Mouse (Mus musculus) forebrain, embryonic 11.5 days (tissue): ENCODE results near the gene Boll. TPM values are rescaled to one million over a fixed set of nuclear protein-coding genes. Genes with fewer than 3 reads are reported as not detected.

Experiments used
- ATAC-seq: fragments of 200-750 bp; cut with Nextera tagmentation; replicated peaks from 2 replicates; pipeline ENCODE4 v1.8.0; 2017; ENCODE audit warnings: moderate TSS enrichment; ENCODE audit not compliant: low FRiP score
- DNase-seq: peaks from one replicate; pipeline ENCODE4 v3.0.0-alpha.2; 2017; ENCODE audit warnings: low spot score
- H3K27ac ChIP-seq: fragments of 300-500 bp; sonication (generic); 2 replicates; pipeline ENCODE4 v1.5.1; 2014; ENCODE audit warnings: low read depth, low read length
- H3K27me3 ChIP-seq: fragments of 300-500 bp; sonication (generic); 2 replicates; pipeline ENCODE4 v1.6.1; 2014; ENCODE audit warnings: mild to moderate bottlenecking, low read length, mixed read lengths; ENCODE audit not compliant: control insufficient read depth, insufficient read depth
- H3K36me3 ChIP-seq: fragments of 300-500 bp; sonication (generic); 2 replicates; pipeline ENCODE4 v1.6.1; 2014; ENCODE audit warnings: mild to moderate bottlenecking, low read length, moderate library complexity, mixed read lengths; ENCODE audit not compliant: control insufficient read depth, insufficient read depth
- H3K4me1 ChIP-seq: fragments of 300-500 bp; sonication (generic); replicated peaks from 2 replicates; pipeline ENCODE4 v1.6.1; 2014; ENCODE audit warnings: low read length, mixed read lengths; ENCODE audit not compliant: control insufficient read depth, insufficient read depth
- H3K4me2 ChIP-seq: fragments of 300-500 bp; sonication (generic); 2 replicates; pipeline ENCODE4 v1.6.1; 2014; ENCODE audit warnings: low read depth, mild to moderate bottlenecking, low read length, moderate library complexity, mixed read lengths; ENCODE audit not compliant: severe bottlenecking
- H3K4me3 ChIP-seq: fragments of 300-500 bp; sonication (generic); 2 replicates; pipeline ENCODE4 v1.5.1; 2014; ENCODE audit warnings: low read depth, low read length
- H3K9ac ChIP-seq: fragments of 300-500 bp; sonication (generic); 2 replicates; pipeline ENCODE4 v1.6.1; 2014; ENCODE audit warnings: low read length
- H3K9me3 ChIP-seq: fragments of 300-500 bp; sonication (generic); 2 replicates; pipeline ENCODE4 v1.6.1; 2016; ENCODE audit warnings: low read length, mixed read lengths; ENCODE audit not compliant: control insufficient read depth
- WGBS: fragments of 180-500 bp; shearing (Covaris S2); extraction: QIAGEN DNeasy Blood & Tissue Kit; methylation state at CpG from one replicate; pipeline ENCODE4 v1.1.7; 2014; 5-methylcytosine and 5-hydroxymethylcytosine counted together
- polyA plus RNA-seq: library from polyadenylated mRNA; unstranded; fragments of >200 nt; fragmentation: Nextera tagmentation; extraction: Ambion mirVana; gene quantifications from 2 replicates; pipeline ENCODE4 v1.2.1, GENCODE M21; 2014

The Boll gene
- polyA plus RNA-seq, 1 experiment from 2014 or later = 0.29 TPM

DNA sequence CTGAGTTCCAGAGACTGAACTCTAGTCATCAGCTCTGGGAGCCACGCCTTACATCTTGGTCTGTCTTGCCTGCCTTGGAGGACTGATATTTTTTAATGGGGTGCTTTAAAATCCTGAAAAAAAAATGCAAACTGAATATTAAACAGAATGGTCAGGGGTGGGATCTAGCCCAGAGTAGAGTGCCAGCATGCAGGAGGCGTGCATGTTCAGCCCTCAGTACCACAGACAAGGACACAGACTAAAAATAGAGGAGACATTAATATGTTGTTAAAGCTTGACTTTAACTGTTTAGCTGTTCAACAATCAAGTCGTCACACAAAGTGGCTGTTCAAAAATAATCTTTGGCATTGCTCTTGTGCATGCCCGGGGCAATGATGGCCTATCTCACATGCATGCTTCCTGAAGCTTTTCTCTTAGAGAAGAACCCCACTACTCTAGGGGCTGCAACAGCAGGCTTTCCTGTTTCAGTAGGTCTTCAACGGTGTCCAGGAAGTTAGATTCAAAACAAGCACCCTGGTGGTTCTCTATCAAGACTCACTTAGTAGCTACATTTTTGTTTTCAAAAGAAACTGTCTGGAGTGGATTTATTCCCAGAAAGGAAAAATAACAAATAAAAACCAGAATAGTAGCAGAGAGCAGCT lies 154.6 kb downstream of the Boll start:
- no peak overlapping the region for H3K9ac ChIP-seq
- no peaks in the 10 kb centered on the region for H3K36me3 ChIP-seq
- 81% methylated on average over 5 of the region's 5 CpGs for WGBS
- no peak overlapping the region for H3K4me2 ChIP-seq
- no peak overlapping the region for H3K27ac ChIP-seq
- ATAC-seq (no peak), DNase-seq (no peak)
- H3K4me1 ChIP-seq = peaks cover 3% of the 10 kb centered on the region; the same call in 1 of the 2 replicates
- H3K4me3 ChIP-seq = no peak overlapping the region
- H3K9me3 ChIP-seq = no peaks in the 10 kb centered on the region
- H3K27me3 ChIP-seq = no peaks in the 10 kb centered on the region

DNA sequence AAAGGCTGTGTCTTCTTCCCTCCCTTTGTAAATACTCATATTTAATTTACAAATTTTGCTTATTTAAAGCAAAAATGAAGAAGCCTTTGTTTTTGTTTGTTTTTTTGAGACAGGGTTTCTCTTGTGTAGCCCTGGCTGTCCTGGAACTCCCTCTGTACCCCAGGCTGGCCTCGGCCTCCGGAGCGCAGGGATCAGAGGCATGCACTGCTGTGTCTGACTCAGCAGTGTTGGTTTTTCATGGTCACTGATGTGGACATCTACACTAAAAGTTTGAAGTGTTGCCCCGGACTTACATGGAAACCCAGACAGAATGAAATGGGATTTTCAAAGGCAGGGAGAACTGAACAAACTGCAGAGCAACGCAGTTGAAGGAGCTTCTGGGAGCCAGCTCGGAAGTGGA lies 155.7 kb downstream of the Boll start:
- H3K9ac ChIP-seq = no peak overlapping the region
- no peak overlapping the region for H3K4me2 ChIP-seq
- H3K27me3 ChIP-seq = no peaks in the 10 kb centered on the region
- no peaks in the 10 kb centered on the region for H3K9me3 ChIP-seq
- peaks cover 3% of the 10 kb centered on the region; the same call in 1 of the 2 replicates for H3K4me1 ChIP-seq
- H3K4me3 ChIP-seq = no peak overlapping the region
- DNase-seq = no peak
- ATAC-seq = no peak
- 85% methylated on average over 6 of the region's 6 CpGs for WGBS
- H3K27ac ChIP-seq = no peak overlapping the region
- no peaks in the 10 kb centered on the region for H3K36me3 ChIP-seq

DNA sequence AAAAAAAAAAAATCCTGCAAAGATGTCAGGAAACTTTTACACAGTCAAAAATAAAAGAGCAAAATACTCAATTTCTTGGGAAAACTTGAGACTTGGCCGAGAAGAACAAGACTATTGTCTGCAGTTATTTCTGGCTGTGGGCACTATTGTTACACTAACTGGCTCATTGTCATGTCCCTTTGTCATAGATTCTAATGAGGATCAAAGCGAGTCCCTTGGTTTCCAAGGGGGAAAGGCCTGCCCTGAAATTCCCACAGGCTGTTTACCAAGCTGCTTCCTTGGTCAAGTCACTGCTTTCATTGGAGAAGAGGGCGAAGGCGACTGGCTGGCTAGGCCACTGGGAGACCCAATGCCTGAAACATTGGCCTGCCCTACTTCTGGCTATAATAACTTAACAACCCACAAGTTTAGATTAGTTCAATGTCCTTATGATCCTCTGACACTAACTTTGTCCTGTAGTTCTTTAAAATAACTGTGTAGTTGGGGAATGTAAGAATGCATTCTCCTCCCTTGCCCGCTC lies 157.4 kb downstream of the Boll start:
- WGBS = 24% methylated on average over 5 of the region's 5 CpGs
- peaks cover 3% of the 10 kb centered on the region; the same call in 1 of the 2 replicates for H3K4me1 ChIP-seq
- no peak for DNase-seq
- no peak overlapping the region for H3K4me2 ChIP-seq
- H3K9ac ChIP-seq = no peak overlapping the region
- H3K4me3 ChIP-seq = no peak overlapping the region
- H3K9me3 ChIP-seq = no peaks in the 10 kb centered on the region
- no peak for ATAC-seq
- no peaks in the 10 kb centered on the region for H3K36me3 ChIP-seq
- H3K27ac ChIP-seq = no peak overlapping the region
- H3K27me3 ChIP-seq = no peaks in the 10 kb centered on the region

DNA sequence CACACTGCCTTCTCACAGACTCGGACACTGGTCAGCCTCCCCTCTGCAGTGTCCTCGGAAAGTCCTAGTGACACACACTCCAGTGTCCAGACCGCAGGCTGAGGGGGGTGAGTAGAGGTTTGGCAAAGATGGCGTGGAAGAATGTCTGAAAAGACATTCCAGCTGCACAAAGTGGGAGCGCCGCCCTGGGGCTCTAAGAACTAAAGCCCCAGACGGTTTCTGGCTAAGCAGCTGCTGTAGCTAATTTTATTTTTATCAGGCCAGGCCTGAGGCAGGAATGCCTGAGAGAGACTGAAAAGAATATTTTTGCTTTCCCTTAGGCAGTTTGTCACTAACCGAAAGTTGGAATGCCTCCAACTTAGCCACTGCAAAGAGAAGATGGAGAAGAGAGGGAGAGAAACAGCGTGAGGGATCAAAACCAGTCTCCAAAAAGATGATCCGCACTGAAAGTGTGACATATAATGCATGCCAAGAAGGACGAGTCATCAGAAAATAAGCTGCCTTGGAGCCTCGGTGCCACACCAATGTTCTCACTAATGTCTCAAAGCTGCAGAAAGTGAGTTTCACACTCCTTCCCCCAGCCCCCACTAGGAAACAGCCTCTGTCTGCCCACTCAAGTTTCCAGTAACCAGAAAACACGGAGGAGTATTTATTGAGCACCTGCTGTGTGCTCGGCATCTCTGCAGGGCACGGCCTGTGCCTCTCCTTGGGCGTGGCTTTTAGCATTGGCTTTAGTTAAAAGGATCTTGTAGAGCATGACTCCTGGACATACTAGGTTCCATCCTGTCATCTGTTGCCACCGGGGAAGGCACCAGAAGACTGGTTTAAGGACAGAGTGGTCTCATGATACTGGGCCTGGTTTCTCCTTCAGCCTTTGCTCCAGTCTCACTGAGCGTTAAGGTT lies 161.2 kb downstream of the Boll start:
- H3K9ac ChIP-seq = no peak overlapping the region

DNA sequence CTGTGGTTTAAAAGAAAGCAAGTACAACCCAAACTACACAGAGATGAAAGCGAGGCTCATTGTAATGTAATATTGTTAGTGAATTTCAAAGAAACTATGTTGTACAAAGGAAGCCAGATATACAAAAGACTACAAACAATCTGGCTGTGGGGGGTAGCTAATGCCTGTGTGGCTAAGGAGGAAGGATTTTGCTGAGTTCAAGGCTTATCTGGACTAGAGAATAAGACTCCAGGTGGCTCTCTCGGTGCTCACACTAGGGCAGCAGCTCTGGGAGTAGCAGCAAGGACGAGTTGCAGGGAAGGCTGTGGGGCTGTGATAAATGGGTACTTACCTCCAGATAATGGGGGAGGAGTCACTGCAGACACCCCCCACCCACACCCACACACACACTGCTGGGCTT lies 164.6 kb downstream of the Boll start:
- peak; percentile 56 for DNase-seq
- no peak overlapping the region for H3K4me3 ChIP-seq
- ATAC-seq = peak; percentile 68
- H3K9ac ChIP-seq = no peak overlapping the region
- no peaks in the 10 kb centered on the region for H3K9me3 ChIP-seq
- H3K36me3 ChIP-seq = no peaks in the 10 kb centered on the region
- WGBS = 14% methylated on average over 3 of the region's 3 CpGs
- peaks cover 2% of the 10 kb centered on the region; the same call in 1 of the 2 replicates for H3K27me3 ChIP-seq
- H3K4me2 ChIP-seq = no peak overlapping the region
- H3K27ac ChIP-seq = no peak overlapping the region
- H3K4me1 ChIP-seq = peaks cover 9% of the 10 kb centered on the region; the same call in 1 of the 2 replicates

More for the DNA sequence above, 161.2 kb downstream of the Boll start:
- no peaks in the 10 kb centered on the region for H3K36me3 ChIP-seq
- 71% methylated on average over 18 of the region's 18 CpGs for WGBS
- no peak overlapping the region for H3K27ac ChIP-seq
- ATAC-seq = no peak
- H3K27me3 ChIP-seq = no peaks in the 10 kb centered on the region
- no peak overlapping the region for H3K4me2 ChIP-seq
- H3K4me3 ChIP-seq = no peak overlapping the region
- H3K4me1 ChIP-seq = peaks cover 7% of the 10 kb centered on the region; the same call in 1 of the 2 replicates
- no peaks in the 10 kb centered on the region for H3K9me3 ChIP-seq
- DNase-seq = no peak

Other genes starting within 250 kb of the Boll start
- 133 and 163 TPM in 2 replicates for gene Mob4, start 232.2 kb downstream of the Boll start, polyA plus RNA-seq
- gene Rftn2, start 136.7 kb downstream of the Boll start, polyA plus RNA-seq = 8.0 and 8.2 TPM in 2 replicates
- gene Mars2, start 126.3 kb downstream of the Boll start, polyA plus RNA-seq = 3.7 and 3.8 TPM in 2 replicates
- gene Plcl1, start 42.5 kb upstream of the Boll start, polyA plus RNA-seq = 2.2 and 3.3 TPM in 2 replicates